Mouse (Mus musculus): Measurements from ENCODE around the gene Mapk1ip1.

- TF ChIP-seq CTCF (IDR thresholded peaks at IDR 0.05; ENCODE audit: extremely low read depth, insufficient read depth, low read length): no peak
- TF ChIP-seq POLR2A (IDR thresholded peaks at IDR 0.05; ENCODE audit: extremely low read depth, insufficient read depth, low read length): no peak
Observed at GRCm38 (mm10) chr7:138848028-138848920, 2.2 kb upstream of the Mapk1ip1 start.
